Mouse (Mus musculus) megakaryocyte progenitor cell, adult 5-6 weeks (primary cell): ENCODE measurements around the gene Mrps12. TPM values are rescaled to one million over a fixed set of nuclear protein-coding genes. Genes with fewer than 3 reads are reported as not detected.
"Not testable (repeated sequence)": the region's sequence is repeated elsewhere in the genome, so short reads cannot be mapped to it uniquely, and the experiment has no call there.

Experiments used
- ATAC-seq: replicated peaks from 2 replicates; pipeline ENCODE4 v1.8.0; 2016; ENCODE audit warnings: mild to moderate bottlenecking, moderate TSS enrichment, inconsistent platforms; ENCODE audit not compliant: poor library complexity
- total RNA-seq, 2 experiments: library from RNA; stranded (forward) in 1 of 2; stranded (reverse) in 1 of 2; fragments of 157-497, 149-512 nt in 1 of 2; fragments of 200-1000 nt in 1 of 2; gene quantifications; 2 replicates each; pipeline versions ENCODE4 v1.2.3 to v1.2.4; 2015 to 2017

Gene Mrps12
- total RNA-seq, 2 experiments from 2014 or later: 59.1 to 122 TPM

GRCm38 (mm10) chr7:28714667-28715066 lies 27.0 kb downstream of the Mrps12 start:
- no peak for ATAC-seq

DNA sequence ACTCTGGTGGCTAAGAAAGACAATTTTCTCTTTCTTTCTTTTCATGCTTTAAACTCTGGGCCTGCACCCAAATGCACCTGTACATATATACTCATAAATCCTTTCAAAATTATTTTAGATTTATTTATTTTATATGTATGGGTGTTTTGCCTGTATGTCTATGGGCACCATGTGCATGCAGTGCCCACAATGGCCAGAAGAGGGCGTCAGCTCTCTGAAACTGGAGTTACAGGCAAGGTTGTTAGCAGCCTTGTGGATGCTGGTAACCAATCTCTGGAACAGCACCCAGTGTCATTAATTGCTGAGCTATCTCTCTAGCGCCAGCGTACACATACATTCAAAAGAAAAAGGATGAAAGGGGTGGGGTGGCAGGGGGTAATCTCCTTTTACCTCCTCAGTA lies 30.7 kb downstream of the Mrps12 start:
- no peak for ATAC-seq

- ATAC-seq: peak; percentile 92
These were observed 32.2 kb downstream of the Mrps12 start for GRCm38 (mm10) chr7:28709454-28709853.

DNA sequence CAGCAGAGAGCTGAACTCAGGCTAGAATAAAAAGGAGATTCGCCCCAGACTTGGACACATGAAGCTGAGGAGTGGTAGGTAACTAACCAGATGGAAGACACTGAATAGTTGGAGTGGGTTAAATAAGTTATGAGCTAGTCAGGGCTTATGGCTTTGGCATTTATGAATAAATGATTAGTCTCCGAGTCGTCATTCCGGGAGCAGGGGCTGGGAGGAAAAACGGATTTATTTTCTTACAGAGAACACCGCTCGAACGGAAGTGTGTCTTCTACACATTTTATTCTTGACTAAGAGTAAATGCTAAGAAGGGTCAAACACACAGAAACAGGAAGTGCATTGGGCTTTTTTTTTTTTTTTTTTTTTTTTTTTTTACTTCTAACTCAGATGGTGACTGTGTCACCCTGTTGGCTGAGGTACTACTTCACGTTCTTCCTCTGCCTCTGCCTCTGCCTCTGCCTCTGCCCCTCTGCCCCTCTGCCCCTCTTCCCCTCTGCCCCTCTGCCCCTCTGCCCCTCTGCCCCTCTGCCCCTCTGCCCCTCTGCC lies 38.9 kb downstream of the Mrps12 start:
- ATAC-seq: peak; percentile 57

DNA sequence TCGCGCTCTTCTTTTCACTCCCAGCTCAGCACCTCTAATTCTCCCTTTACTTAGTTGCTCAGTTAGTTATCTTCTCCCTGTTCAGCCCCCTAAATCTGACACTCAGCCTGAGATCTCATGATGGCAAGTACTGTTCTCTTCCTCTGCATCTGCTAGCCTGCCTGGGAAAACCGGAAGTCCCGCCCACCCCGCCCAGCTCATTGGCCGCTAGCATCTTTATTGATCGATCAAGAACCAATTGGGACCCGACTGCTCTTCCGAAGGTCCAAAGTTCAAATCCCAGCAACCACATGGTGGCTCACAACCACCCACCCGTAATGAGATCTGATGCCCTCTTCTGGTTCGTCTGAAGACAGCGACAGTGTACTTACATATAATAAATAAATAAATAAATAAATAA lies 40.3 kb downstream of the Mrps12 start:
- ATAC-seq: not testable (repeated sequence)

- ATAC-seq: no peak
These were observed 41.4 kb downstream of the Mrps12 start for GRCm38 (mm10) chr7:28700269-28700668.

DNA sequence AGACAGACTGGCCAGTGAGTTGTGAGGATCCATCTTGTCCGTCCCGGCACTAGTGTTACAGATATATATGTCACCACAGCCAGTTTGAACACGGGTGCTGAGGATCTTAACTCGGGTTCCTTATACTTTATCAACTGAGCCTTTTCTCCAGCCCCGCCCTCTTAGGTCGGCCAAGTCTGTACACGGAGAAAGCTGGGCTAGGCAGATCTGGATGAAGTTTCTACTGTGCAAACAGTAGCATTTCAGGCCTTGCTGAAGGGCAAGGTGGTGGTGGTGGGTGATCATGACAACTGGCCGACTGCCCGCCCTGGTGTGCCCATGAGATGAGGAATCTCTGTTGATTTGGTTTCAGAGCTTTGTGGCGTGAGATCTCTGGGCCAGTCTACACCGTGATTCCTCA lies 44.3 kb downstream of the Mrps12 start:
- no peak for ATAC-seq

- peak; percentile 75 for ATAC-seq
These were observed 46.6 kb downstream of the Mrps12 start for GRCm38 (mm10) chr7:28694966-28695511.

GRCm38 (mm10) chr7:28694423-28694822 lies 47.2 kb downstream of the Mrps12 start:
- no peak for ATAC-seq

DNA sequence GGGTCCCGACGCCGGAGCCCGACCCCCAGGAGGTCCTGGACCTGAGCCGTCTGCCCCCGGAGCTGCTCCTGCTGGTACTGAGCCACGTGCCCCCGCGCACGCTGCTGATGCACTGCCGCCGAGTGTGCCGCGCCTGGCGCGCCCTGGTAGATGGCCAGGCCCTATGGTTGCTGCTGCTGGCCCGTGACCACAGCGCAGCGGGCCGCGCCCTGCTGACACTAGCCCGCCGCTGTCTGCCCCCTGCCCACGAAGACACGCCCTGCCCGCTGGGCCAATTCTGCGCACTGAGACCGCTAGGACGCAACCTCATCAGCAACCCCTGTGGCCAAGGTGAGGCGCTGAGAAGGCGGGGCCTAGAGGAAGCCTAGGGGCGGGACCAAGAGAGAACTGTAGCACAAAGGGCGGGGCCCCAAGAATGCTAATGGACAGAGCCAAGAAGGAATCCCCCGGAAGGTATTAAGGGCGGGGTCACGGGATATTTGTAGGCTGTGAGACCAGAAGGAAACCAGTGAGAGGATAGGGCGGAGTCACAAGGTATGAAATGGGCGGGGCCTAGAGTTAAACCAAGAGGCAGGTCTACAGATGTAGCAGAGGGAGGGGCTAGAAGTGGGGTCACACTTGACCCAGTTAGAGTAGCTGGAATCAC lies 48.2 kb downstream of the Mrps12 start:
- ATAC-seq: peak; percentile 91

DNA sequence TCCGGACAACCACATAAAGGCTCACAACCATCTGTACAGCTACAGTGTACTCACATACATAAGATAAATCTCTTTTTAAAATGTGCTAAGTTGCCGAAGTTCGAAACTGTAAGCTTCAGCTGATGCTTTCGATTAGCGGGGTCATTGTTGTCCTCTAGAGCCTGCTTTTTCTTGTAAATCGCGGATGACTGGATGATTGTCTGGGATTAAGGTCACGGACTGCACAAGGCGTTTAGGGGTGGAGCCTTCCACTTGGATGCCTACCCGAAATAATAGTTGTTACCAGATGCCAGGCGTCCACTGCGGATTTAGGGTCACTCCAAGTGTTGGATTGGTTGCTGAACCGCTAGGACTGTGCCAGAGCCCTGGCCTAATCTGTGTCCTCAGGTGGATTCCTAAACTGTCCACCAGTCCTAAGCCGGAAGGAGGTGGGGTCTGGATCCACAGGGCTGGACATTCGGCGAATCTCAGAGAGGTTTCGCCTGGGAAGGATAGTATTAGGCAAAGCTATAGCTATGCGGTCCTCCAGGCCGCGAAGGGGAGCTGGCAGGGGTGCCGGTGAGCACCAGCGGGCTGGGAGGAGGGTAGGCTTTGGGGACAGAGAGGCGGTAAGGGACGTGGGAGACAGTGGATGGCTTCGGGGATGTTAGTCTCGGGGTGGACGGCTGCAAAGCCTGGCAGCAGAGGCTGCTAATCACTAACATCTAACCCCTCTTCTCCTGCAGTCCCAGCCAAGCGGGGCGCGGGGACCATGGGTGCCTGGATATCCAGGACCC lies 48.9 kb downstream of the Mrps12 start, which contains the start of gene Fbxo27:
Gene Fbxo27 (plus strand): TSS at position 305 of the 776 bp plus-strand sequence.
- ATAC-seq: no peak

DNA sequence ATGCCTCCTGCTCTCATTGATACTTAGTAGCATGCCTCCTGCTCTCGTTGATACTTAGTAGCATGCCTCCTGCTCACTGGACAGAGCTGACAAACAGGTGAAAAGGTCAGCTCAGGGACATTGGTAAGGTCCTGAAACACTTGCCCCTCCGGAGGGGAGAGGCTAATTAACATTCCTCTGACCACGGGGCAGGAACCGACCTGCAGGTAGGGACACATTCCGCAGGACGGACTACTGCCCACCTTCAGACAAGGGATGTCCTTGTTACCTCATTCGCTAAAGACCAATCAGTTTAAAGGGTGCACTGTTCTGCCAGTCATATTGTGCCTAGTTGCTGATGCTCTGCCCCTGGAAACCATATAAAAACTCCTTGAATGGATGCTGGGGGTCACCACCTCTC lies 50.5 kb downstream of the Mrps12 start:
- ATAC-seq: no peak

Other genes starting within 250 kb of the Mrps12 start
- not detected in 2 replicates for gene Ifnl2, start 231.4 kb downstream of the Mrps12 start, total RNA-seq (2015)
- not detected in 2 replicates for gene Ifnl2, start 231.4 kb downstream of the Mrps12 start, total RNA-seq (2017)
- gene Ifnl3, start 219.0 kb downstream of the Mrps12 start, total RNA-seq (2015): not detected in 2 replicates
- gene Ifnl3, start 219.0 kb downstream of the Mrps12 start, total RNA-seq (2017): not detected in 2 replicates
- gene Sycn, start 200.9 kb downstream of the Mrps12 start, total RNA-seq (2015): not detected in 2 replicates
- gene Sycn, start 200.9 kb downstream of the Mrps12 start, total RNA-seq (2017): not detected in 2 replicates
- gene Nccrp1, start 194.6 kb downstream of the Mrps12 start, total RNA-seq (2015): not detected in 2 replicates
- gene Nccrp1, start 194.6 kb downstream of the Mrps12 start, total RNA-seq (2017): not detected in 2 replicates
- gene Samd4b, start 143.7 kb downstream of the Mrps12 start, total RNA-seq (2015): 20.7 TPM in 2 replicates
- 2.7 and 4.3 TPM in 2 replicates for gene Samd4b, start 143.7 kb downstream of the Mrps12 start, total RNA-seq (2017)
- 5.6 and 6.4 TPM in 2 replicates for gene Pak4, start 143.6 kb downstream of the Mrps12 start, total RNA-seq (2015)
- 3.3 and 3.9 TPM in 2 replicates for gene Pak4, start 143.6 kb downstream of the Mrps12 start, total RNA-seq (2017)
- not detected in 2 replicates for gene Acp7, start 110.5 kb downstream of the Mrps12 start, total RNA-seq (2015)
- not detected in 2 replicates for gene Acp7, start 110.5 kb downstream of the Mrps12 start, total RNA-seq (2017)
- 1.1 and 1.4 TPM in 2 replicates for gene Fbxo27, start 49.0 kb downstream of the Mrps12 start, total RNA-seq (2015)
- 0.24 and 0.75 TPM in 2 replicates for gene Fbxo27, start 49.0 kb downstream of the Mrps12 start, total RNA-seq (2017)
- gene Fbxo17, start 25.0 kb downstream of the Mrps12 start, total RNA-seq (2015): 1.6 and 2.2 TPM in 2 replicates
- 1.7 and 4.1 TPM in 2 replicates for gene Fbxo17, start 25.0 kb downstream of the Mrps12 start, total RNA-seq (2017)
- gene Sars2, start 172 bp upstream of the Mrps12 start, total RNA-seq (2015): 8.1 and 8.8 TPM in 2 replicates
- 13.5 and 15.7 TPM in 2 replicates for gene Sars2, start 172 bp upstream of the Mrps12 start, total RNA-seq (2017)
- not detected in 2 replicates for gene Ccer2, start 14.4 kb upstream of the Mrps12 start, total RNA-seq (2015)
- gene Ccer2, start 14.4 kb upstream of the Mrps12 start, total RNA-seq (2017): not detected in 2 replicates
- gene Sirt2, start 24.9 kb upstream of the Mrps12 start, total RNA-seq (2015): 41.4 and 47.5 TPM in 2 replicates
- gene Sirt2, start 24.9 kb upstream of the Mrps12 start, total RNA-seq (2017): 19.2 and 21.1 TPM in 2 replicates
- 14.7 and 18.4 TPM in 2 replicates for gene Nfkbib, start 25.7 kb upstream of the Mrps12 start, total RNA-seq (2015)
- 12.3 and 15.7 TPM in 2 replicates for gene Nfkbib, start 25.7 kb upstream of the Mrps12 start, total RNA-seq (2017)
- gene Rinl, start 47.1 kb upstream of the Mrps12 start, total RNA-seq (2015): 47.6 and 48.3 TPM in 2 replicates
- 53.9 and 56.3 TPM in 2 replicates for gene Rinl, start 47.1 kb upstream of the Mrps12 start, total RNA-seq (2017)
- gene Hnrnpl, start 66.7 kb upstream of the Mrps12 start, total RNA-seq (2015): 419 and 433 TPM in 2 replicates
- gene Hnrnpl, start 66.7 kb upstream of the Mrps12 start, total RNA-seq (2017): 342 and 343 TPM in 2 replicates
- 139 and 180 TPM in 2 replicates for gene Ech1, start 83.4 kb upstream of the Mrps12 start, total RNA-seq (2015)
- 93.3 and 110 TPM in 2 replicates for gene Ech1, start 83.4 kb upstream of the Mrps12 start, total RNA-seq (2017)
- 16.1 and 22.9 TPM in 2 replicates for gene Lgals4, start 92.0 kb upstream of the Mrps12 start, total RNA-seq (2015)
- gene Lgals4, start 92.0 kb upstream of the Mrps12 start, total RNA-seq (2017): 4.3 and 7.0 TPM in 2 replicates
- gene Lgals7, start 122.0 kb upstream of the Mrps12 start, total RNA-seq (2015): 0.52 TPM in 1 of 2 replicates, not detected in the other
- gene Lgals7, start 122.0 kb upstream of the Mrps12 start, total RNA-seq (2017): not detected in 2 replicates
- not detected in 2 replicates for gene Capn12, start 139.6 kb upstream of the Mrps12 start, total RNA-seq (2015)
- 0.24 TPM in 1 of 2 replicates, not detected in the other for gene Capn12, start 139.6 kb upstream of the Mrps12 start, total RNA-seq (2017)
- gene Actn4, start 220.5 kb upstream of the Mrps12 start, total RNA-seq (2015): 86.4 and 87.2 TPM in 2 replicates
- 47.1 and 49.5 TPM in 2 replicates for gene Actn4, start 220.5 kb upstream of the Mrps12 start, total RNA-seq (2017)
- gene Eif3k, start 240.0 kb upstream of the Mrps12 start, total RNA-seq (2015): 248 and 305 TPM in 2 replicates
- gene Eif3k, start 240.0 kb upstream of the Mrps12 start, total RNA-seq (2017): 384 and 406 TPM in 2 replicates
- gene Map4k1, start 240.2 kb upstream of the Mrps12 start, total RNA-seq (2015): 38.5 and 49.8 TPM in 2 replicates
- gene Map4k1, start 240.2 kb upstream of the Mrps12 start, total RNA-seq (2017): 62.8 and 65.6 TPM in 2 replicates